Mouse (Mus musculus) limb, embryonic 10.5 days (tissue): ENCODE results near the gene Mark1. TPM values are rescaled to one million over a fixed set of nuclear protein-coding genes. Genes with fewer than 3 reads are reported as not detected.

Source experiments
- DNase-seq: peaks from one replicate; pipeline ENCODE4 v3.0.0-alpha.2; 2017; ENCODE audit warnings: low spot score
- H3K27ac ChIP-seq: fragments of 300-500 bp; sonication (generic); 2 replicates; pipeline ENCODE4 v1.5.1; 2016; ENCODE audit warnings: mild to moderate bottlenecking
- H3K27me3 ChIP-seq: fragments of 300-500 bp; sonication (generic); 2 replicates; pipeline ENCODE4 v1.6.1; 2016; ENCODE audit warnings: low read depth, mild to moderate bottlenecking; ENCODE audit not compliant: poor library complexity, severe bottlenecking
- H3K36me3 ChIP-seq: fragments of 300-500 bp; sonication (generic); 2 replicates; pipeline ENCODE4 v1.6.1; 2016; ENCODE audit warnings: mild to moderate bottlenecking, moderate library complexity
- H3K4me1 ChIP-seq: fragments of 300-500 bp; sonication (generic); 2 replicates; pipeline ENCODE4 v1.6.1; 2016
- H3K4me3 ChIP-seq: fragments of 300-500 bp; sonication (generic); 2 replicates; pipeline ENCODE4 v1.5.1; 2016; ENCODE audit warnings: mild to moderate bottlenecking, moderate library complexity
- H3K9me3 ChIP-seq: fragments of 300-500 bp; sonication (generic); replicated peaks from 2 replicates; pipeline ENCODE4 v1.6.1; 2016; ENCODE audit warnings: mild to moderate bottlenecking
- WGBS: fragments of 180-500 bp; shearing (Covaris S2); methylation state at CpG from one replicate; pipeline ENCODE4 v1.1.7; 2016; 5-methylcytosine and 5-hydroxymethylcytosine counted together
- polyA plus RNA-seq: library from polyadenylated mRNA; unstranded; fragments of >200 nt; fragmentation: Nextera tagmentation; extraction: Ambion mirVana; gene quantifications from 2 replicates; pipeline ENCODE4 v1.2.1, GENCODE M21; 2016

Mark1 gene
- polyA plus RNA-seq, 1 experiment from 2014 or later: 2.4 TPM

GRCm38 (mm10) chr1:184995335-184995734 is 4.0 kb downstream of the Mark1 start:
- Histone ChIP-seq H3K9me3 (no peaks in the 10 kb centered on the region), H3K36me3 (no peaks in the 10 kb centered on the region), H3K27ac (no peak overlapping the region), H3K4me3 (no peak overlapping the region), H3K27me3 (no peaks in the 10 kb centered on the region), H3K4me1 (peaks cover 25% of the 10 kb centered on the region)
- DNase-seq: no peak
- 88% methylated on average over 4 of the region's 4 CpGs for WGBS

DNA sequence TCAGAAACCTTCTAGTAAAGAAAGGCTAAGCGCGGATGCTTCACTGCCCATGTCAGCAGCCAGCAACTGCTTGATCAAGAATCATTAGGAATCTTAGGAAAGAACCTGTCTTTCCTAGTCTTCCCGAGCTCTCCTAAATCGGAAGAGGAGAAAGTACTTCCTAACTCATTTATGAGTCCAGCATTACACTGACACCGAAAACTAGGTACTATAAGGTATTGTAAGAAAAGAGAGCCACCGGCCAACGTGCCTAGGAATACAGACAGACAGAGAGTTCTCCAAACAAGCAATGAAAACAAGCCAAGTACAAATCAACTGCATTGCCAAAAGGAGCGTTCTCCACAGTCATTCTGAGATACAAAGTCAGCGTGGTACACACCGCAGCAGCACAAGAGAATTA is 8.2 kb downstream of the Mark1 start:
- peaks cover 11% of the 10 kb centered on the region for H3K4me1 ChIP-seq
- no peak overlapping the region for H3K27ac ChIP-seq
- no peaks in the 10 kb centered on the region for H3K36me3 ChIP-seq
- 95% methylated on average over 10 of the region's 10 CpGs for WGBS
- no peak for DNase-seq
- no peaks in the 10 kb centered on the region for H3K9me3 ChIP-seq
- no peaks in the 10 kb centered on the region for H3K27me3 ChIP-seq
- H3K4me3 ChIP-seq: no peak overlapping the region

DNA sequence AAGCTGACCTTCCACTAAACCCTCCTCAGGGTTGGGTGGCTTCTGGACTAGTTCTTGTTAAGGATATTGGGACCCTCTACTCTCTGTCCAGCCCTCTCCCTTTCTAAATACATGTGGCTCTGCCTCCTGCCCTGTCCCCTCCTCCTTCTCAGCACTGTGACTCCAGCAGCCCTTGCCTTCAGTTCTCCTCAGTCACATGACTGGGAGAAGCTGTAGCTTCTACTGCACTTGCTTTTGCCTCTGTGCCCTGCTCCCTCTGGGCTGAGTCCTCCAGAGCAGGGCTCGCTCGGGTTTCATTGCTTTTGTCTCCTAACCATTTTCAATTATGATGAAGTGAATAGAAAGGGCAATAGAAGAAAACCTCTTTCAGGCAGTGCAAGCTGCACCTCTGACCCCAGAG is 12.6 kb downstream of the Mark1 start:
- WGBS: 68% methylated on average over 2 of the region's 2 CpGs
- H3K27ac ChIP-seq: no peak overlapping the region
- H3K4me3 ChIP-seq: no peak overlapping the region
- H3K4me1 ChIP-seq: peaks cover 7% of the 10 kb centered on the region
- H3K36me3 ChIP-seq: no peaks in the 10 kb centered on the region
- H3K9me3 ChIP-seq: no peaks in the 10 kb centered on the region
- no peak for DNase-seq
- no peaks in the 10 kb centered on the region for H3K27me3 ChIP-seq

GRCm38 (mm10) chr1:184984723-184985122 is 14.6 kb downstream of the Mark1 start:
- peaks cover 7% of the 10 kb centered on the region for H3K4me1 ChIP-seq
- peaks cover 4% of the 10 kb centered on the region; the same call in 1 of the 2 replicates for H3K36me3 ChIP-seq
- no peaks in the 10 kb centered on the region for H3K9me3 ChIP-seq
- DNase-seq: no peak
- no peak overlapping the region for H3K4me3 ChIP-seq
- WGBS: 86% methylated on average over 2 of the region's 2 CpGs
- H3K27me3 ChIP-seq: no peaks in the 10 kb centered on the region
- no peak overlapping the region for H3K27ac ChIP-seq

DNA sequence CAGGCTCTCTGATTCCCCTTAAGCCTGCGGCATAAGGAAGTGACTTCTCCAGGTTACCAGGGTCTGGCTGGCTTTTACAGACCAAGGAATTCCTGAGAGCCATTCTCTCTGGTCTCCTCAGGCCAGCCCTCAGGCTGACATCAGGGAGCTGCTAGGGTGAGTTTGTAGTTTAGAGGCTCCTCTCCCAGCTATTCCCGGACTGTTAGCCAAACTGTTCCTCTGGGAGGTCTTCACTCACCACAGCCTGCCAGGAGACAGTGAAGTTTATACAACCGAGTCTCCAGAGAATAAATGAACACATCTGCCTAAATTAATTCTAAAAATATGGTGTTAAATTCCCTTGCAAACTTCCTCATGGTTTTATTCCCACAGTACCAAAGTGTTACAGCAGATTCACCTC is 15.6 kb downstream of the Mark1 start:
- H3K4me3 ChIP-seq: no peak overlapping the region
- WGBS: 59% methylated on average over 3 of the region's 3 CpGs
- no peak for DNase-seq
- peaks cover 7% of the 10 kb centered on the region for H3K4me1 ChIP-seq
- no peak overlapping the region for H3K27ac ChIP-seq
- H3K9me3 ChIP-seq: no peaks in the 10 kb centered on the region
- H3K27me3 ChIP-seq: no peaks in the 10 kb centered on the region
- H3K36me3 ChIP-seq: peaks cover 4% of the 10 kb centered on the region; the same call in 1 of the 2 replicates

DNA sequence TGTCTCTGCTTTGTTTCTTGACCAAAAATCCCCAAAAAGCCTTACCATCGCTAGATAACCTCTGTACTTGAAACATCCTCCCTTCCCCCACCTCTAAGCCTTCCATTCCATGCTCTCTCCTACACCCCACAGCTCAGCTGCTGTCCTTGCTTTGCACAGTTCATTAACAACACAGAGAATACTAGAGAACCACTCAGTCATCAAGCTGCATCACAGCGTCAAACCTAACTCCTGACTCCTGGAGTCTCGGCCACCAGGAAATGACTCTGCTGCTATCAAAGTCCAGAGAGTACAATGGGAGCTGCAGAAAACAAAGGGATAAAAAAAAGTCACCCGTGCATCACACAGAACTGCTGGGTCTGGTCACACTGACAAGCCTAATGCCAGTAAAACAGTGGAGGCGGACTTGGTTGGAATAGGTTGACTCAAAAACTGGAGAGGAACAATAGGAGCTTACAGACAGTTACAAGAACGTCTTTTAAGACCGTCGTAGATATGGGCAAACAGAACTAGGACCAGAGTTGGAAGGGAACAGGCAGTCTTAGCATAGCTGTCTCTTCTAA is 27.1 kb downstream of the Mark1 start:
- no peak overlapping the region for H3K4me3 ChIP-seq
- no peaks in the 10 kb centered on the region for H3K27me3 ChIP-seq
- H3K36me3 ChIP-seq: no peaks in the 10 kb centered on the region
- no peak overlapping the region for H3K27ac ChIP-seq
- WGBS: 83% methylated on average over 8 of the region's 8 CpGs
- no peaks in the 10 kb centered on the region for H3K9me3 ChIP-seq
- DNase-seq: no peak
- H3K4me1 ChIP-seq: no peaks in the 10 kb centered on the region

DNA sequence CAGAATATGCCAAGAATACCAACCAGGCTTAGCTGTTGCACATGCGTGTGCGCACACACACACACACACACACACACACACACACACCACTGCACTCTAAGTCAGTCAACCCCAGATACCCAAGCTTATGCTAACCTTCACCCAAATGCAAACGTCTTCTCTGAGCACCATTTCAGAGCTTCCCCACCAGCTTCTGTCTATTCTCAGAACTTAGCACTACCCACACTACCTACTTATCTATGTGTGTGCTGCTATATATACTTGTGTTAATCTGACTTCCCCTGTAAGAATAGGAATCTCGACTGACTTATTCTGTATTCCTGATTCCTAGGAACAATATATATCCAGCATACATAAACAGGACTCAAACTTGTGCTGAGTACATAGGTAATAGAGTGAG is 30.0 kb downstream of the Mark1 start:
- Histone ChIP-seq H3K27ac (no peak overlapping the region), H3K36me3 (no peaks in the 10 kb centered on the region), H3K4me3 (no peak overlapping the region), H3K27me3 (no peaks in the 10 kb centered on the region), H3K9me3 (no peaks in the 10 kb centered on the region), H3K4me1 (no peaks in the 10 kb centered on the region)
- WGBS: 87% methylated on average over 4 of the region's 4 CpGs
- DNase-seq: no peak

- no peak overlapping the region for H3K27ac ChIP-seq
- H3K4me1 ChIP-seq: no peaks in the 10 kb centered on the region
- 62% methylated on average over 12 of the region's 12 CpGs for WGBS
- H3K27me3 ChIP-seq: no peaks in the 10 kb centered on the region
- no peak overlapping the region for H3K4me3 ChIP-seq
- H3K9me3 ChIP-seq: no peaks in the 10 kb centered on the region
- 0 out of 2 replicates have a peak, but pooled peaks cover under 1% of the 10 kb centered on the region for H3K36me3 ChIP-seq
- DNase-seq: no peak
Measured at GRCm38 (mm10) chr1:184965682-184966360, 33.5 kb downstream of the Mark1 start.

DNA sequence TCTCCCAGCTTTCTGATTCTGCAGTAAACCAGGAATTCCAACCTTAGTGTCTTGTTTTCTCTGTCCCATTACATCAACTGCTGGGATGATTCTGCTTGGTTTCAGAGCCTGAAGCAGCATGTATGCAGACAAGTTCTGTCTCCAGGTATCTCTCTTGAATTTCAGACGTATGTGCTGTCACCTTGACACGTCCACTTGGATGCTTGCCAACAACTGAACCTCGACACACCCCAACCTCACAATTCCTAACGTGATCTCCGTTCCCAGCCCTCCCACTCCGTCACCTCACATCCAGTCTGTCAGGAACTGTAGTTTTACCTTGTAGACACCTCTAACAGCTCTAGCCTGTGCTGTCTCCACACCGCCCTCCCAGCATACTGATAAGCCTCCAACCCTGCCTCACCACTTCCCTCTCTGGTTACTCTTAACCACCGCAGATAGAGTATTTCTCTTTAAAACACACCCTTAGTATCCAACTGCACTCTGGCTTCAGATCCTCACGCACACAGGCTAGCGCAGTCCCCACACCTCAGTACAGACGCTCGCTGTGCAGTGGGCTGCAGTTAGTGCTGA is 36.2 kb downstream of the Mark1 start:
- Histone ChIP-seq H3K36me3 (0 out of 2 replicates have a peak, but pooled peaks cover 2% of the 10 kb centered on the region), H3K27ac (no peak overlapping the region), H3K4me3 (no peak overlapping the region), H3K4me1 (no peaks in the 10 kb centered on the region), H3K27me3 (no peaks in the 10 kb centered on the region), H3K9me3 (no peaks in the 10 kb centered on the region)
- DNase-seq: no peak
- 91% methylated on average over 12 of the region's 12 CpGs for WGBS

GRCm38 (mm10) chr1:184961853-184962252 is 37.5 kb downstream of the Mark1 start:
- H3K27me3 ChIP-seq: no peaks in the 10 kb centered on the region
- no peak overlapping the region for H3K27ac ChIP-seq
- no peak for DNase-seq
- H3K36me3 ChIP-seq: peaks cover 2% of the 10 kb centered on the region; the same call in 1 of the 2 replicates
- no peak overlapping the region for H3K4me3 ChIP-seq
- WGBS: 81% methylated on average over 5 of the region's 5 CpGs
- H3K9me3 ChIP-seq: no peaks in the 10 kb centered on the region
- H3K4me1 ChIP-seq: no peaks in the 10 kb centered on the region

DNA sequence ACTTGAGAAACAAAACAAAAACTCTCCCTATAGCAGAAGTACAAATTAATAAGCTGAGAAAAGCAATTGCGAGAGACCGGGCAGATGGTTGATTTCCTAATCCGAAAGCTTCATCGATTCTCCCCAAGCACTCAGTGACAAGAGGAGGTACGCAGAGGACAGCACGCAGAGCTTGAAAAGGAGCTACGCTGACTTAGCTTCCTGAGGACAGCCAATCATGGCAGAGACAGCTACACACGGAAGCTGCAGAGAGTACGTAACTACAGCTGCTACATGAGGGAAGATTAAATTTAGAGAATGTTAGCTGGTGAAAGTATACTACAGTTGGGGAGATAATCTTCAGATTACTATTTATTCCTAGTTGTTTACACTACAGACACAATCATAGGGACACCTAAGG is 40.6 kb downstream of the Mark1 start:
- DNase-seq: no peak
- no peaks in the 10 kb centered on the region for H3K27me3 ChIP-seq
- H3K27ac ChIP-seq: no peak overlapping the region
- no peaks in the 10 kb centered on the region for H3K4me1 ChIP-seq
- H3K4me3 ChIP-seq: no peak overlapping the region
- H3K9me3 ChIP-seq: no peaks in the 10 kb centered on the region
- WGBS: 86% methylated on average over 9 of the region's 9 CpGs
- peaks cover 2% of the 10 kb centered on the region; the same call in 1 of the 2 replicates for H3K36me3 ChIP-seq

DNA sequence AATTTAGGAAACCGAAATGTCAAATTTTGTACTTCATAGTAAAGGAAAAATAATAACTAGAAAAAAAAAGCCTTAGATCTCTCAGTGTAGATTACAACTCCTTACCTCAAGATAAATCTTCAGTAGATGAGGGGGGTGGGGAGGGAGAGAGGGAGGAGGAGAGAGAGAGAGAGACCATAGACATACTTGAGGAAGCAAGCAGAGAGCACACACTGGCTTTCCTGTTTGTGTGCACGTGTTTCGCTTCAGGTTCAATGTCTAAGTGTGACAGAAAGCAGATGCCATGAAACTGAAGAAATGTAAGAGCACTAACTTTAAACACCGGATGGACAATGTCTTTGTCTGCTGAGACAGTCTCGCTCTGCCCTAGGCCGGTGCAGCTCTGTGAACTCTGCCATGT is 41.0 kb downstream of the Mark1 start:
- 86% methylated on average over 6 of the region's 6 CpGs for WGBS
- no peak for DNase-seq
- no peak overlapping the region for H3K27ac ChIP-seq

DNA sequence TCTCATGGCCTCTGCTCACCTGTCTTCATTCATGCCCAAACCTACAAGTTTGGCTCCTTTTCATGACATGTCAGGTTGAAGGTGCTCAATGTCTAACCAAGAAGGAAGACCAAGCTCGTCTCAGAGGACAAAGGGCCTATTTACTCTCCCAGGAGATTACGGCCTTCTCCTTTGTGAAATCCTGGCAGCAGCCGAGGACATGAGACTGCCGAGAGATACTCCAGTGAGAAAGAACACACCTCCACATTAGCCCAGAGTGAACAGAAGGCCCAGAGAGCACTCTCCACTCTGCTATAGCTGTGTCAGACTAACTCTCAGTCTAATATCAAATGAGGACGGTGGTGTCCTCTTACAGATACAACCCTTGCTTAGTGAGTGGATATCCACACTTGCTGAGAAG is 47.6 kb downstream of the Mark1 start:
- no peaks in the 10 kb centered on the region for H3K27me3 ChIP-seq
- no peaks in the 10 kb centered on the region for H3K9me3 ChIP-seq
- no peaks in the 10 kb centered on the region for H3K4me1 ChIP-seq
- DNase-seq: no peak
- no peaks in the 10 kb centered on the region for H3K36me3 ChIP-seq
- no peak overlapping the region for H3K27ac ChIP-seq
- no peak overlapping the region for H3K4me3 ChIP-seq
- 67% methylated on average over 5 of the region's 5 CpGs for WGBS

More for the DNA sequence above, 41.0 kb downstream of the Mark1 start:
- peaks cover 2% of the 10 kb centered on the region; the same call in 1 of the 2 replicates for H3K36me3 ChIP-seq
- no peaks in the 10 kb centered on the region for H3K27me3 ChIP-seq
- no peak overlapping the region for H3K4me3 ChIP-seq
- no peaks in the 10 kb centered on the region for H3K4me1 ChIP-seq
- no peaks in the 10 kb centered on the region for H3K9me3 ChIP-seq
